Mouse (Mus musculus): ENCODE measurements around the gene Itga10.
"Not testable (repeated sequence)": the region's sequence is repeated elsewhere in the genome, so short reads cannot be mapped to it uniquely, and the experiment has no call there.

Gene Itga10

GRCm38 (mm10) chr3:96645018-96645649 lies at the start of gene Itga10:
Gene Itga10, plus strand, starts transcription at chr3:96645584.
- DNase-seq (ENCODE audit: low spot score in 2 of 2), result peak in 1 of 2 experiments; percentile 14

- no peak for DNase-seq (ENCODE audit: low spot score in 2 of 2)
Observed at GRCm38 (mm10) chr3:96595661-96596060, 49.7 kb upstream of the Itga10 start.

- DNase-seq (ENCODE audit: low spot score in 2 of 2), result no peak
Observed at GRCm38 (mm10) chr3:96596228-96596707, 49.1 kb upstream of the Itga10 start, which contains the start of gene Ankrd34a. Gene Ankrd34a, plus strand, starts transcription at chr3:96596636.

GRCm38 (mm10) chr3:96596855-96597254 lies 48.5 kb upstream of the Itga10 start:
- DNase-seq (ENCODE audit: low spot score in 2 of 2), result no peak

DNA sequence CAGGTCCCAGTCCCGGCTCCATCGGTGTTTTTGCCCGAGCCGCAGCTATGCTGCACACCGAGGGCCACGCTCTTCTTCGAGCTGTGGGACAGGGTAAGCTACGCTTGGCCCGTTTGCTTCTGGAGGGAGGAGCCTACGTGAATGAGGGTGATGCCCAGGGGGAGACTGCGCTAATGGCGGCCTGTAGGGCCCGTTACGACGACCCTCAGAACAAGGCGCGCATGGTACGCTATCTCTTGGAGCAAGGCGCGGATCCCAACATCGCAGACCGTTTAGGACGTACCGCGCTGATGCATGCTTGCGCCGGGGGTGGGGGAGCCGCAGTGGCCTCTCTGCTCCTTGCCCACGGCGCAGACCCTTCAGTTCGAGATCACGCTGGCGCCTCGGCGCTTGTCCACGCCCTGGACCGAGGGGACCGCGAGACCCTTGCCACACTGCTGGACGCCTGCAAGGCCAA lies 47.9 kb upstream of the Itga10 start:
- no peak for DNase-seq (ENCODE audit: low spot score in 2 of 2)

- DNase-seq (ENCODE audit: low spot score in 2 of 2), result no peak
Observed at GRCm38 (mm10) chr3:96598156-96599068, 47.0 kb upstream of the Itga10 start.

- DNase-seq (ENCODE audit: low spot score in 2 of 2), result no peak
Observed at GRCm38 (mm10) chr3:96599069-96599393, 46.4 kb upstream of the Itga10 start.

GRCm38 (mm10) chr3:96599411-96599810 lies 46.0 kb upstream of the Itga10 start:
- no peak for DNase-seq (ENCODE audit: low spot score in 2 of 2)

- DNase-seq (ENCODE audit: low spot score in 2 of 2), result peak; percentile 85 to 87
Observed at GRCm38 (mm10) chr3:96600639-96601250, 44.6 kb upstream of the Itga10 start, which contains the start of gene Lix1l. Gene Lix1l, plus strand, starts transcription at chr3:96601149.

- DNase-seq (ENCODE audit: low spot score in 2 of 2), result no peak
Observed at GRCm38 (mm10) chr3:96601251-96601787, 44.1 kb upstream of the Itga10 start.

- DNase-seq (ENCODE audit: low spot score in 2 of 2), result no peak
Observed at GRCm38 (mm10) chr3:96601941-96602703, 43.3 kb upstream of the Itga10 start.

DNA sequence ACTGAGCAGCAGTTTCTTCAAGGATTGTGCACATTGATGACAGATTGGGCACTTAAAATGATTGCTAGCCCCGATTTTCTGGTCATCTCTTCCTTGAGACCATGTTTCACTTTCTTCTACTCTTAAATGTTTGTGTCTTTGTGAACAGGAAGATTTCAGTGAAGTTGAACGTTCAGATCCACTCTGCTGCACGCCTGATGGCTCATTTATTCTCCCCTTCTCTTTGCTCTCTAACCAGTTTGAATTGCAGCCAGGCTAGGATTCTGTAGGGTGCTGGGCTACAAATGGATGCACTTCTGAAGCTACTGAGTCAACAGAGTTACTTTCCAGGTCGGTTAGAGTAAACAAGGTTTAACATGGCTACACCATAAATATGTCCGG lies 42.7 kb upstream of the Itga10 start:
- no peak for DNase-seq (ENCODE audit: low spot score in 2 of 2)

DNA sequence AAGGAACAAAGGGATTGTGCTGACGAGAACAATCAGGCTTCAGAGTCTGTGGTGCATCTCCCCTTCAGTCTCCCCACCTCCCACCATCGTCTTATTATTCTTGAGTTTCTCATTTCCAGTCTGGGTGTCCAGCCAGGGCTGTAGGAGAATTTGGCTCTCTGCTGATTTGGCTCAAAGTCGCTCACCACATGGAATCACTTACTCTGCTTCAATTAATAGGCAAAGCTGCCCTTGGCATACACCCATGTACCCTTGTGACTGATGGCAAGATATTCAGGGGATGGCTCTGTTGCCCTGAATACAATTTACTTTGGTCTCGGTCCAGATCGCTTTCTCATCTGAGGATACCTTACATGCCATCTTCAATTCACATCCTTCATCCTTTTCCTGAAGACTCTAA lies 42.1 kb upstream of the Itga10 start:
- DNase-seq (ENCODE audit: low spot score in 2 of 2), result no peak

DNA sequence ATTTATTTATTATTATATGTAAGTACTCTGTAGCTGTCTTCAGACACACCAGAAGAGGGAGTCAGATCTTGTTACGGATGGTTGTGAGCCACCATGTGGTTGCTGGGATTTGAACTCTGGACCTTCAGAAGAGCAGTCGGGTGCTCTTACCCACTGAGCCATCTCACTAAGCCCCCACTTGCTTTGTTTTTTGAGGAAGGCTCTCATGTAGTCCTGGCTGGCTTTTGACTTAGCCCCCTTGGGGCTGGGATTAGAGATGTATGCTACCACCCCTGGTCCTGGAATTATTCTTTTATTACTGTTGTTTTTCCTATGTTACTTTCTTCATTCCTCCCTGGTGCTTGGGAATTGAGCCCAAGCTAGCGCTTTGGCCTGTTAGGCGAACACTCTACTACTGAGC lies 39.4 kb upstream of the Itga10 start:
- DNase-seq (ENCODE audit: low spot score in 2 of 2), result not testable (repeated sequence)

DNA sequence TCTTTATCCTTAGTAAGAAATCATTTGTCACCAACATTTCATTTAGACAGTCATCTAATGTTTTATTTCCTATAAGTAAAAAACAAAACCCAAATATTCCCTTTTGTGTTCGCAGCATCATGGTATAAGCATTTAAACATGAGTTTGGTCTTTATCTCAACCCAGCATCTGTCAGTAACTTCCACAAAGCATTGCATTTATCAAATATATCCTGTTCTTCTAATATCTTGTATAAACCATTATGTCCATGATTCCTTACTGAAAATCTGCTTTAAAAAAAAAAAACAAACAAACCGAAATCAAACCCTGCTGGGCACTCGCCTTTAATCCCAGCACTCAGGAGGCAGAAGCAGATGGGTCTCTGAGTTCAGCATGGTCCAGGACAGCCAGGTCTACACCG lies 38.8 kb upstream of the Itga10 start:
- DNase-seq (ENCODE audit: low spot score in 2 of 2), result no peak

GRCm38 (mm10) chr3:96617941-96618340 lies 27.4 kb upstream of the Itga10 start:
- no peak for DNase-seq (ENCODE audit: low spot score in 2 of 2)

DNA sequence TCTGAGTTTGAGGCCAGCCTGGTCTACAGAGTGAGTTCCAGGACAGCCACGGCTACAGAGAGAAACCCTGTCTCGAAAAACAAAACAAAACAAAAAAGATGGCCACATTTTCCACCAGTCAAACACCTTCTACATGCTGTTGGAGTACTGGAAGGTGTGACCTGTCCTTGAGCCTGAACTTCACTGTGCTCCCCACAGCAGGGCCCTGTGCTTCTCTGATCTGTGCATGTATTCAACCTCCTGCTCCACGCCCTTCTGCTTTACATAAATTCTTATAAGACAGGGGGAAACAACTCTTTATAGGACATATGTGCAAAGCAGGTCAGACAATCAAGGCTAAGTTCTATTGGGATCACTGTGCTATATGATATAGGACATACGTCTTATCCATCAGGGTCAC lies 22.2 kb upstream of the Itga10 start:
- DNase-seq (ENCODE audit: low spot score in 2 of 2), result no peak

GRCm38 (mm10) chr3:96629729-96630600 lies 15.4 kb upstream of the Itga10 start, which contains the start of gene Rbm8a:
Gene Rbm8a, plus strand, starts transcription at chr3:96629933.
- peak; percentile 94 to 96 for DNase-seq (ENCODE audit: low spot score in 2 of 2)

DNA sequence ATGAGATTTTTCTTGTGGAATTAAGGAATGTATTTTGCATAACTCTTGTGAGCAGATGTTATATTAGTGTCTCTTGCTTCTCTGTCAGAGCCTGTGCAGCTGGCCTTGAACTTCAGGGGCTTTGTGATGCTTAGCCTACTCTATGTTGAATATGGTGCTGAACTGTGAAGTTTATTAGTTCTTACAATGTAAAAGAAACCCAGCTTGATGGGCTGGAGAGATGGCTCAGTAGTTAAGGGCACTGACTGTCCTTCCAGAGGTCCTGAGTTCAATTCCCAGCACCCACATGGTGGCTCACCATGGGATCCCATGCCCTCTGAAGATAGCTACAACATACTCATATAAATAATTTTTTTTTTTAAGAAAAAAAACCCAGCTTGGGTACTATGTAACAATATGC lies 13.3 kb upstream of the Itga10 start:
- no peak for DNase-seq (ENCODE audit: low spot score in 2 of 2)

GRCm38 (mm10) chr3:96634015-96634414 lies 11.4 kb upstream of the Itga10 start:
- DNase-seq (ENCODE audit: low spot score in 2 of 2), result no peak

Data from spleen, postnatal 36 days (tissue).